Mouse (Mus musculus): Measurements from ENCODE around the gene Olfr116. TPM values are rescaled to one million over a fixed set of nuclear protein-coding genes. Genes with fewer than 3 reads are reported as not detected.

The Olfr116 gene
- not detected in 2 replicates for polyA plus RNA-seq (2012; ENCODE audit: insufficient read depth, insufficient read length, missing spikeins)

DNA sequence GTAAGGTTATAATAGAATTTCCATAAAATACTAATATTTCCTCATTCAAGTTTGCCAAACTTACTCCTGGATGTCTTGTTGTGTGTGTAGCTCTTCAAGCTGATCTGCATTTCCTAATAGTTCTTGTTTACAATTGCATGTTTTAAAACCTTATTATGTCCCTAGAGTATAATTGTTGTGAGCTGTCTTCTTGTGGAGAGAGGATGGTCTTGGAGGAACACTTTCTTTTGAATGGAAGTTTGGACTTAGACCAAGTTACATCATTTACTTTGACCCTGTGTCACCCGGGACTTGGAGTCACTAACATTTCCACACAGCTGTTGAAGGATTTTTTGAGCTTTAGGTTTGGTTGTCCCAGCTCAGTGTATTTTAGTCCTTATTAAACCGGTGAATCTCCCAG is at the start of gene Olfr116, which contains the start of gene Olfr115:
TSS of gene Olfr116 (minus strand) at position 191 of the 400 bp plus-strand sequence.
TSS of gene Olfr115 (minus strand) at position 101 of the 400 bp plus-strand sequence.
- H3K4me1 ChIP-seq (ENCODE audit: control insufficient read depth, insufficient read depth, insufficient read length, low read length): no peaks in the 10 kb centered on the region

DNA sequence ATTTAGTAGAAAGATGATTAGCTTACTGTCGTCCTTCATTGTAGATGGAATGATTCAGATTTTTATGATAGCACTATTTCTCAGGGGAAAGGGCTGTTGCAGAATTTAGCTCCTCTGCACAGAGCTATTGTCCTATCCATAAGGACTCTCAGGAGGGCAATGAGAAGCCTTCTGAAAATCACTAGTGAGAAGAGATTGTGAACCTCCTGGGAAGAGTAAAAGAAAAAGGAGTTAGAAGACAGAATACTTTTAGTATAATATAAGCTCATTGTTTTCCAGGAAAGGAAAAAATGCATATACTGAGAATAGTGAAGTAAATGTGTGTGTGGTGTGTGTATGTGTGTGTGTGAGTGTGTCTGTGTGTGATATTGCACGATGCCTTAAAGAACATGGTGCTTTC is 39.7 kb upstream of the Olfr116 start, which contains the start of gene Olfr118:
TSS of gene Olfr118 (plus strand) at position 301 of the 400 bp plus-strand sequence.
- H3K4me3 ChIP-seq (ENCODE audit: insufficient read depth, low read depth, low read length): no peak within 1 kb of the TSS
- no peak within 1 kb of the TSS for H3K27ac ChIP-seq (replicated peaks; ENCODE audit: low read depth, low read length)
- H3K4me1 ChIP-seq (ENCODE audit: control insufficient read depth, insufficient read depth, insufficient read length, low read length): no peaks in the 10 kb centered on the region

More for the DNA sequence above, at the start of gene Olfr116, which contains the start of gene Olfr115:
- Histone ChIP-seq H3K27ac (replicated peaks; ENCODE audit: low read depth, low read length) (no peak within 1 kb of the TSS), H3K4me3 (ENCODE audit: insufficient read depth, low read depth, low read length) (no peak within 1 kb of the TSS)

- Histone ChIP-seq H3K4me3 (ENCODE audit: insufficient read depth, low read depth, low read length) (no peak within 1 kb of the TSS), H3K27ac (replicated peaks; ENCODE audit: low read depth, low read length) (no peak within 1 kb of the TSS), H3K4me1 (ENCODE audit: control insufficient read depth, insufficient read depth, insufficient read length, low read length) (no peaks in the 10 kb centered on the region)
These were observed 36.7 kb upstream of the Olfr116 start, which contains the start of gene Olfr117 for GRCm38 (mm10) chr17:37663682-37664081. Olfr117 (minus strand) TSS chr17:37663782.

GRCm38 (mm10) chr17:37592643-37593042 is 34.4 kb downstream of the Olfr116 start, which contains the start of gene Olfr114:
Olfr114 (minus strand) TSS chr17:37592743.
- H3K27ac ChIP-seq (replicated peaks; ENCODE audit: low read depth, low read length): no peak within 1 kb of the TSS
- H3K4me3 ChIP-seq (ENCODE audit: insufficient read depth, low read depth, low read length): no peak within 1 kb of the TSS
- no peaks in the 10 kb centered on the region for H3K4me1 ChIP-seq (ENCODE audit: control insufficient read depth, insufficient read depth, insufficient read length, low read length)

DNA sequence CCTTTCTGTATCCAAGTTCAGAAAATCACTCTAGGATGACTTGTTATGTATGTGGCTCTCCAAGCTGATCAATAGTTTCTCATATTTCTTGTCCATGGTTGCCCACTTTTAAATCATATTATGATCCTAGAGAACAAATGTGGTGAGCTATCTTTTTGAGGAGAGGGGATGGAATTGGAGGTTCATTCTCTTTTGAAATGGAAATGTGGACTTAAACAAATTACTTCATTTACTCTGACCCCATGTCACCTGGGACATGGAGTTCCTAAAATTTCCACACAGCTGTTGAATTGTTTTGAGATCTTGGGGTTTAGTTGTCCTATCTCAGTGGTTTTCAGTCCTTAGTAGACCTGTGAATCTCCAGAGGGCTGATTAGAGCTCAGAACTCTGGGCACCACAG is 49.4 kb downstream of the Olfr116 start, which contains the start of gene Olfr113:
TSS of gene Olfr113 (minus strand) at position 101 of the 400 bp plus-strand sequence.
- no peak within 1 kb of the TSS for H3K27ac ChIP-seq (replicated peaks; ENCODE audit: low read depth, low read length)
- no peaks in the 10 kb centered on the region for H3K4me1 ChIP-seq (ENCODE audit: control insufficient read depth, insufficient read depth, insufficient read length, low read length)
- H3K4me3 ChIP-seq (ENCODE audit: insufficient read depth, low read depth, low read length): no peak within 1 kb of the TSS

Other genes with a start within 250 kb of the Olfr116 start
- not detected in 2 replicates for gene Olfr105-ps, start 248.2 kb downstream of the Olfr116 start, polyA plus RNA-seq (2012; ENCODE audit: insufficient read depth, insufficient read length, missing spikeins)
- gene Olfr106-ps, start 236.8 kb downstream of the Olfr116 start, polyA plus RNA-seq (2012; ENCODE audit: insufficient read depth, insufficient read length, missing spikeins): not detected in 2 replicates
- gene Olfr107, start 228.0 kb downstream of the Olfr116 start, polyA plus RNA-seq (2012; ENCODE audit: insufficient read depth, insufficient read length, missing spikeins): not detected in 2 replicates
- gene Olfr108, start 181.7 kb downstream of the Olfr116 start, polyA plus RNA-seq (2012; ENCODE audit: insufficient read depth, insufficient read length, missing spikeins): not detected in 2 replicates
- gene Olfr109, start 168.3 kb downstream of the Olfr116 start, polyA plus RNA-seq (2012; ENCODE audit: insufficient read depth, insufficient read length, missing spikeins): not detected in 2 replicates
- not detected in 2 replicates for gene H2-M2, start 143.6 kb downstream of the Olfr116 start, polyA plus RNA-seq (2012; ENCODE audit: insufficient read depth, insufficient read length, missing spikeins)
- gene Olfr110, start 134.7 kb downstream of the Olfr116 start, polyA plus RNA-seq (2012; ENCODE audit: insufficient read depth, insufficient read length, missing spikeins): not detected in 2 replicates
- not detected in 2 replicates for gene Olfr111, start 119.2 kb downstream of the Olfr116 start, polyA plus RNA-seq (2012; ENCODE audit: insufficient read depth, insufficient read length, missing spikeins)
- not detected in 2 replicates for gene Olfr112, start 57.7 kb downstream of the Olfr116 start, polyA plus RNA-seq (2012; ENCODE audit: insufficient read depth, insufficient read length, missing spikeins)
- not detected in 2 replicates for gene Olfr113, start 49.5 kb downstream of the Olfr116 start, polyA plus RNA-seq (2012; ENCODE audit: insufficient read depth, insufficient read length, missing spikeins)
- gene Olfr114, start 34.5 kb downstream of the Olfr116 start, polyA plus RNA-seq (2012; ENCODE audit: insufficient read depth, insufficient read length, missing spikeins): not detected in 2 replicates
- gene Olfr115, start 90 bp downstream of the Olfr116 start, polyA plus RNA-seq (2012; ENCODE audit: insufficient read depth, insufficient read length, missing spikeins): not detected in 2 replicates
- not detected in 2 replicates for gene Olfr117, start 36.6 kb upstream of the Olfr116 start, polyA plus RNA-seq (2012; ENCODE audit: insufficient read depth, insufficient read length, missing spikeins)
- not detected in 2 replicates for gene Olfr118, start 39.8 kb upstream of the Olfr116 start, polyA plus RNA-seq (2012; ENCODE audit: insufficient read depth, insufficient read length, missing spikeins)
- not detected in 2 replicates for gene Olfr119, start 69.4 kb upstream of the Olfr116 start, polyA plus RNA-seq (2012; ENCODE audit: insufficient read depth, insufficient read length, missing spikeins)
- not detected in 2 replicates for gene Olfr120, start 94.6 kb upstream of the Olfr116 start, polyA plus RNA-seq (2012; ENCODE audit: insufficient read depth, insufficient read length, missing spikeins)
- gene Olfr121, start 121.7 kb upstream of the Olfr116 start, polyA plus RNA-seq (2012; ENCODE audit: insufficient read depth, insufficient read length, missing spikeins): not detected in 2 replicates
- not detected in 2 replicates for gene Olfr122, start 141.4 kb upstream of the Olfr116 start, polyA plus RNA-seq (2012; ENCODE audit: insufficient read depth, insufficient read length, missing spikeins)
- gene Olfr123, start 166.3 kb upstream of the Olfr116 start, polyA plus RNA-seq (2012; ENCODE audit: insufficient read depth, insufficient read length, missing spikeins): not detected in 2 replicates
- gene Olfr124, start 172.7 kb upstream of the Olfr116 start, polyA plus RNA-seq (2012; ENCODE audit: insufficient read depth, insufficient read length, missing spikeins): not detected in 2 replicates
- not detected in 2 replicates for gene Olfr125, start 205.8 kb upstream of the Olfr116 start, polyA plus RNA-seq (2012; ENCODE audit: insufficient read depth, insufficient read length, missing spikeins)
- not detected in 2 replicates for gene Olfr126, start 220.3 kb upstream of the Olfr116 start, polyA plus RNA-seq (2012; ENCODE audit: insufficient read depth, insufficient read length, missing spikeins)